Mouse (Mus musculus): ENCODE measurements around the gene Nppb.

The Nppb gene

DNA sequence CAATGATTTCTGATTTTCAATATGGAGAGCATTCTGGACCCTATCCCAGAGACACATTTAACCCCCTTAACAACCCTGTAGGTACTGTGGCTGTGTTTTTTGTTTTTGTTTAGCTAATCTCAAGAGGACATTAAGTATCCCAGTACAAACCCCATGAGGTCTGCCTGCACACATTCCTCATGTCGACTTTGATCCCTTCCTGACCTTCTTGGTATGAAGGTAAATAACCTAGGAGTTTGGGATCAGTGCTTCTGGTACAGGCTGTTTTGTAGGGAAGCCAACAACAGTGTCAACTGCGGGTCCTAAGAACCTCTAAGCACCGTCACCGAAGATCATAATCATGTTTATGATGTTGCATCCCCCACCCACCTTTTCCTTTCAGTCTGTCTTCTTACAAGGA lies 7.9 kb upstream of the Nppb start:
- no peak for DNase-seq

DNA sequence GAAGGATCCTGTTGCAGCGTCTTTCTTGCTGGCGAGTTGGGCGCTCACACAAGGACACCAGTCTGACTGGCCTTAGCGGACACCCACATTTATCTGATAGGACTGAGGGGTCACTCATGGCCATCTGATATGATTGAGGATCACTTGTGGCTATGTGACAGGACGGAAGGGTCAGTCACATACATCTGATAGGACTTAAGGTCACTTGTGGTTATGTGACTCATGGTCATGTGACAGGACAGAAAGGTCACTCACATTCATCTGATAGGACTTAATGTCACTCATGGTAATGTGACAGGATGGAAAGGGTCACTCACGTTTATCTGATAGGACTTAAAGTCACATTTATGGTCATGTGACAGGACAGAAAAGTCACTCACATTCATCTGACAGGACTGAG lies 7.2 kb upstream of the Nppb start:
- no peak for DNase-seq

DNA sequence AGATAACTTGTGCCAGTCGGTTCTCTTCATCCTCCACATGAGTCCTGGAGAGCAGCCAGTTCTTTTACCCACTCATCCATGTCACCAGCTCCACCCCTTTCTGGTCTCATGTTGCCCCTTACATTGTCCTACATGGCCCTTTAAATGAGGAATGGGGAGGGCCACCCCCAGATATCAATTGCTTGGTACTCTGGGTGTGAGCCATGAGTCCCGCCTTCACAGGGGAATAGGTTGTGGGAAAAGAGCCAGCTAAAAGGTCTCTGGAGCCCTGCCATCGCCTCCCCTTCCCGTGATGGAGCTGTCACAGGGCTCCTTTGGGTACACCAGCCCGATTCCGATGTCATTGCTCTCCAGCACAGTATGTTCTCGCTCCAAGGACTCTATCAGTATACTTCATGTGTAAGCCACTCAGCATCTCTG lies 6.1 kb upstream of the Nppb start:
- peak; percentile 60 to 70 for DNase-seq

DNA sequence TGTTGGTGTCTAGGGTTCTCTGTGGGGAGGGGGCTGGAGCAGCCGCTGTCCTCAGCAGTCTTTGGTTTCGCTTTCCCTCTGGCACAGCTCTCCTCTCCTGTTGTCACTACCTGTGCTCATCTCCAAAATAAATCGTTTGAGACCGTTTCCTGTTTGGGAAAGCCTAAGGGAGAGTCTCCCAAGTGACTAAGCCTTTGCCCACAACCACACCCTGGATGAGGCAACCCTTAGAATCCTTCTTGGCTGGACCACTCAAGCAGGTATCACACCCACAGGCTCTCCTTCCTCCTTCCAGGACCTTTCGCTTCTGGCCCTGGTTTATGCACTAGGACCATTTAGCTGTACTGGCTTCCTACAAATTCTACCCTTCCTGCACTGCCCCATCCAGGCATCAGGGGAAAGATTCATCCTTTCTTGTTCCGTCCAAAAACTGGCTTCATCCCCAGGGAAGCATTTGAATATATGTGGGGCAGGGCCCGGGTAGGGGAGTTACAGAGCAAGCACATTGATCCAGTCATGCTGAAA lies 8.0 kb downstream of the Nppb start:
- no peak for DNase-seq

DNA sequence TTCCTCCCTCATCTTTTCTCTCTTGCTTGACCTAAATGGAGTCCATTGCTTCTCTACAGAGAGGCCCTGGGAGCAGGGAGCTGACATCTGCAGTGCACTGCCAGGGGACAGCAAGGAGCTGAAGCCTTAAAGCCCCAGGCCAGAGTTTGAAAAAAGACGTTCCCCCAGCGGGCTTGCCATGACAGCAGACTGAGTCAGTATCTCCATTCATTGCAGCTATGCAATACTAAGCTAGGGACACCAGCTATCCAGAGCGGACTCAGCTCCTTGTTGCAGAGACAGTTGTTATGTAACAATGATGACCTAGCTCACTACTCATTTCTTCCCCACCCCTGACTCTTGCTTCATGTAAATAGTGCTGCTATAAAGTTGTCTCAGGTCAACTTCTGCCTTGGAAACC lies 9.7 kb downstream of the Nppb start:
- DNase-seq = no peak

DNA sequence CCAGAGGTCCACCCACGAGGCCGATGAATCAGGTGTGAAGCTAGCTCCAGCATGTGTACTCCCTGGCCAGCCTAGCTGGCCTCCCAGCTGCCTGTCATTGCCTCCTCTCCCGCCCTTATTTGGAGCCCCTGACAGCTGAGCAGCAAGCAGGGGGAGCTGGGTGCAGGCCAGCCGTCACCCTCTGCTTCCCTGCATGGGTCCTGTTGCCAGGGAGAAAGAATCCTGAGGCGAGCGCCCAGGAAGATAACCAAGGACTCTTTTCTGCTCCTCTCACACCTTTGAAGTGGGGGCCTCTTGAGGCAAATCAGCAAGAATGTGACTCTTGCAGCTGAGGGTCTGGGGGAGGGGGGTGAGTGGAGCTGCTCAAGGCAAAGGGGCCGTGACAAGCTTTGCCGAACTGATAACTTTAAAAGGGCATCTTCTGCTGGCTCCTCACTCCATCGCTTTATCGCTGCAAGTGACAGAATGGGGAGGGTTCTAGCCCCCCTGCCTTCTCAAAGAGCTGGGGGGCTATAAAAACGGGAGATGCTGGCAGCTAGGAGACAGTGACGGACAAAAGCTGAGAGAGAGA lies 14.7 kb downstream of the Nppb start, which contains the start of gene Nppa:
Gene Nppa, plus strand, starts transcription at position 521 of the 571 bp plus-strand sequence.
- peak; percentile 42 to 52 for DNase-seq

DNA sequence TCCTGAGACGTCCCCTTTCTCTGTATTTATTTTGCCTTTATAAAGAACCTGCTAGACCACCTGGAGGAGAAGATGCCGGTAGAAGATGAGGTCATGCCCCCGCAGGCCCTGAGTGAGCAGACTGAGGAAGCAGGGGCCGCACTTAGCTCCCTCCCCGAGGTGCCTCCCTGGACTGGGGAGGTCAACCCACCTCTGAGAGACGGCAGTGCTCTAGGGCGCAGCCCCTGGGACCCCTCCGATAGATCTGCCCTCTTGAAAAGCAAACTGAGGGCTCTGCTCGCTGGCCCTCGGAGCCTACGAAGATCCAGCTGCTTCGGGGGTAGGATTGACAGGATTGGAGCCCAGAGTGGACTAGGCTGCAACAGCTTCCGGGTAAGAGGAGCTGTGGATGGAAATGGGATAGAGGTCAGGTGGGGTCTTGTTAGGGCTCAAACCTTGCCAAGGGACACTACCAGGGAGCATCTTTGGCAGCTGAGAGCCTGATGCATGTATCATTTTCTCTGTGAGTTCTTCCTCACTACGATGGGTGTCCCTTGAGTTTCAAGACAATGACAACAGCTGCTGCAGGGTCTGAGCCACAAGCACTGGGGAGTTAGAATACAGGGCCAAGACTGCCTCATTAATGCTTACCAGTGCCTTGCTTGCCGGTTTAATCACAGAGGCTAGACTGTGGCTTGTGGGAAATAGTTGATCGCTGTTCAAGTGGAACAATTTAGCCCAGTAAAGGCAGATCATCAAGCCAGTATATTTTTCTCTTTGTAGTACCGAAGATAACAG lies 15.6 kb downstream of the Nppb start:
- no peak for DNase-seq

DNA sequence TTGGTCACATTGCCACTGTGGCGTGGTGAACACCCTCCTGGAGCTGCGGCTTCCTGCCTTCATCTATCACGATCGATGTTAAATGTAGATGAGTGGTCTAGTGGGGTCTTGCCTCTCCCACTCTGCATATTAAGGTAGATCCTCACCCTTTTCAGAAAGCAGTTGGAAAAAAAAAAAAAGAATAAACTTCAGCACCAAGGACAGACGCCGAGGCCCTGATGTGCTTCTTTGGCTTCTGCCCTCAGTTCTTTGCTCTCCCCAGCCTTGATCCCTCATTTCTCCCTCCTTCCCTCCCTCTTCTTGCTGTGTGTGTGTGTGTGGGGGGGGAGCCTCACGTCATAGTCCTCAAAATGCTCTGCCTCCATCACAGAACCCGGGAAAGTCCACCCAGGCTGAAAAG lies 16.3 kb downstream of the Nppb start:
- DNase-seq = no peak

DNA sequence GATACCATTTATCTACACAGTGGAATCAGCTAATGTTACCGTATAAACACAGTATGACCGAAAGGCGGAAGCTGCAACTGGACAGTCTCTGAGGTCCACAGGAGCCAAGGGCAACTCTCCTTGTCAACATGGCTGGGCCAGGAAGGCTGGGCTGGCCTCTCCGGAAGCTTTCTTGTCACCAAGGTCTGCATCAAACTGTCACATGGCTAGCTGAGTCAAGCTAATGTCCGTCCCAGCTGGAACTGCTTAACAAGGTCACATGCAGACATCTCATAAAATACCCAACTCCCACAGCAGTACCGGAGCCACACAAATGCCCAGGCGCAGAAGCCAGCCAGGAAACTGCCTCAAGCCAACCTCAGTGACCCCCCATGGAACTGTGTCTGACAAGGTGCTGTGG lies 18.8 kb downstream of the Nppb start:
- no peak for DNase-seq

DNA sequence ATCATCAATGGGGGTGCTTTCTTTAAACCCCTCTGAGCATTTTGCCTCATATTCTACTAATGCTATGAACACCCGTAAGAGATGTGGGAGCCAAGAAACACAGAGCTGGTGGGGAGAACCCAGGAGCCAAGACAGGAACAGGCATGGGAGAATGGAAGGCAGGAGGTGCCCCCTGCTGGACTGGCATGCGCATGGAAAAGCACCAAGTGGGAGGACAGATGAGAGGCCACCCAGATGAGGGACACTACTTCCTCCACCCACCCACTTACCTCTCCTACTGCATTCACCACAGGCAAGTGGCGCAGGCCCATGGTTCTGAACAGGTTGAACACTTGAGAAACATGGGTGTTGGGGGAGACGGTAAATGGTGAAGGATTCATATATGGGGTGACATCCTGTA lies 22.8 kb downstream of the Nppb start:
- DNase-seq = peak; percentile 65 to 67

DNA sequence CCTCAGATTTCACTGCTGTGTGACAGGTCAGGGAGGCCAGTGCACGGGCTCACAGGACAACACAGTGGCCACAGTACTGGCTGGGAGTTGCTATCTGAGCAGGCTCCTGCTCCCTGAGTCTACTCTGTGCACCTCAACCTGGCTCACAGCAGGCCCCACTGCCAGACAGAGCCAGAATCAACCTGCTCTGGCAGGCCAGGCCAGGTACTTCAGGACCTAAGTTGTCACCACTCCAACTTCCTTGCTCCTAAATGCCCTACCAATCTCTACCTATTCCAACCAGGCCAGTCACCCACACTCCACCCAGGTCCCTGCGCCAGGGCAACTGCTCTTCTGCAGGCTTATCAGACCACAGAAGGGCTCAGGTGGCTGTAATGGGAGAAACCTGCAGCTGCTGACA lies 24.1 kb downstream of the Nppb start:
- DNase-seq = no peak

DNA sequence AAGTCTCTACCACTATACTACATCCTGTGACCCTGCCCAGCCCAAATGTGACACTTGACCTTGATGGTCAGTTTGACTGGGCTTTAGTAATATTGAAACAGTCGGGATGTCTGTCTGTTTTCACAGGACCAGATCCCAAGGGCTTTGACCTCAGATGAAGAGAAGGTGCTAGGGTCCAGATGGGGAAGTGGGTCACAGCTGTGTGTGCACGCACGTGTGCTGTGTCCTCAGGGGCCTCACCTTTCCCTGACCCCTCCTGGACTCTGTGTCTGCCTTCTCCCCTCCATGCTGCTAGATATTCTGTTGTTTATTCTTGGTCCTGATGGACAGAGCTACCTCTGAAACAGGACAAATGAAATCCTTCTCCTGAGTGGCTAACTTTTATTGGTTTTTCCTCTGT lies 25.7 kb downstream of the Nppb start:
- no peak for DNase-seq

DNA sequence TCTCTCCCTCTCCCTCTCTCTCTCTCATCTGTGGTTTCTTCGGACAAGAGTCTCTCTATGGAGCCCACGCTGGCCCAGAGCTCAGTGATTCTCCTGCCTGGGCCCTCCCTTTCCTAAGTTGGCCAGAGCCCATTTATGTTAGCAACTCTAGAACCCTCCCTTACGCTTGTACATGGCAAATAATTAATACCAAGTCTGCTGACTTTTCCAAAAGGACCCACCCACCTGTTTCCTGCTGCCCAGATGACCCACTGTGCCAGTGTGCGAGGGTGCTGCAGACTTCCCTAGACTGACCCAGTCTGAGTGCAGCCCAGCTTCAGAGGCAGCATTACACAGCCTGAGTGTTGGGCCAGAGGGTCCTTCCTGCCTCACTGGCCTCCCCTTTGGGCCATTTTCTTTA lies 26.6 kb downstream of the Nppb start:
- no peak for DNase-seq

DNA sequence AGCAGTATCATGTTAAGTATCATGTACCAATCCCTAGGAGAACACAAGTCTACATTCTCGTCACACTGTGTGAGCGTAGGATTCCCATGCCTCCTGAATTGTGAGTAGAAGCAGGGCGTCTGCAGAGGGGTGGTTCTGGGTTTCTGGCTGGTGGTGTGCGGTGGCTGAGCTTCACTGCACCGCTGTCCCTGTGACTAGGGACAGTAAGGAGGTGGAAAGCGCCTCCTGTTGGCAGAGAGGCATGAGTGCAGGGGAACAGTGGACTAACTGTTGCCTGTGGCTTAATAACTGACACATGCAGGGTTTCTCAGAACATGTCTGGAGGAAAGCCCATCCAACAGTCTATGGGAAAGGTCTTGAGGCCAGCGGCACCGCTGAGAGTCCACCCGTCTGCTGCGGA lies 29.8 kb downstream of the Nppb start:
- peak; percentile 34 to 53 for DNase-seq

DNA sequence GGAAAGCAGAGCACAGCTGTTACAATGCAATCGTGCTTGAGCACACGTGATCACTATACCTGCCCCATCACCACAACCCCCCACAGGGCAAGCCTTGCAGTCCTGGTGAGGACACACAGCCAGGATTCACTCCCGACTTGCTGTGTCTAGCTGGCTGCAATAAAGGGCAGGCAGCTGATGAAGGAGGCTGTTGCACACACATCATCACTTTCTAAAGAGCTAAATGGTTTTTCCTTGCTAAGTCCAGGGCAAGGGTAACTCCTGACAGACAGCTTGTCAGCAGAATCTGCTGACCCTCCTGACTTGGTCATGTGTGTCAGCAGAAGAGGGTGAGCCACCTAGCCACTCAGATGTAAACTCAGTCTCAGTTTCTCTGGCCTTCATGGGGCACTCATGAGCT lies 31.4 kb downstream of the Nppb start:
- no peak for DNase-seq

DNA sequence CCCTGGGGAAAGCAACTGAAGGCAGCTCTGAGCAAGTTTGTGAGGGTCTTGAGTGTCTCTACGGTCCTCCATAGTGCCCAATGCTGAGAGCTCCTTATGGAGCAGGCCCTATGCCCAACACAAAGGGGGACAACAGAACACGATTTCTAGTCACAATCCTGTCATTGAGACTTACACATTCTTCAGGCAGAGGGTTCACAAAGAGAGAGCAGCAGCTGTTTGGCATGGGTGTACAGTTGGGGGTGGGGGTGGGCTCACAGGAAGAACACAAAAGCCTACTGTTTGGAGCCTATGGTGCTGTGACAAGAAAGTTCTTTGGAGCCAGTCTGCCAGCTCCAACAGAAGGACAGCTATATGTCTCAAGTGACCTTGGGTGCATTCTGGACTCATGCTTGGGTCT lies 32.8 kb downstream of the Nppb start:
- DNase-seq = no peak

DNA sequence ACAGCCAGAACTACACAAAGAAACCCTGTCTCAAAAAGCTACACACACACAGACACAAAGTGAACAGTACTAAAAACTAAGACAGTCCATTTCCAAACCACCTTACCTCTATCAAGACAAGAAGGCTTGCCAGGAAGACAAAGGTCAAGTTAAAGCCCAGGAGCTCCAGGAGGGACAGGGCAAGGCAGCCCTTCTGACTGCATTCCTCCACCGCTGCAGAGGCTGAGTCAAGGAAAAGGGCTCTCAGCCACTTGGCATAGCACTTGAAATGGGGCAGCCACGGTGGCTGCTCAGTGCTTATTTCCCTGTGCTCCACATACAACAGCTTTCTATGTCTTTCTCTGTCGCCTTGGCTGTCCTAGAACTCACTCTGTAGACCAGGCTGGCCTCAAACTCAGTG lies 38.4 kb downstream of the Nppb start:
- DNase-seq = no peak

DNA sequence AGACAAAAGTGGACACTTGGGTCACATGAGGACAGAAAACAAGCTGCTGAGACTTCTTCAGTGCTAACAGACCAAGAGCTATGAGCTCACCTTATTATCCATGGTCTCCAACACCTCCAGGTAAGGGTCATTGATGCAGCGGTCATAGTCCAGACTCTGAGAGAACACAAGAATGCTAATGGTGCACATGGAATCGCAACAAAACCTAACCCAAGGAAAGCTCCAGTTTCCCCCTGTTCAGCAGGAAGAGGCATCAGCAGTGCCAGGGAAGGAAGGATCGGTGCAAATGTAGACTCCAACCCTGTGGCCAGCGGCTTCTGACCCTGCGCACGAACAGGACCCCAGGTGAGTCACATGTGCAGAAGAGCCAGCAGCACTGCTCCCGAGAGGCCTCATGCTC lies 43.7 kb downstream of the Nppb start:
- DNase-seq = no peak

DNA sequence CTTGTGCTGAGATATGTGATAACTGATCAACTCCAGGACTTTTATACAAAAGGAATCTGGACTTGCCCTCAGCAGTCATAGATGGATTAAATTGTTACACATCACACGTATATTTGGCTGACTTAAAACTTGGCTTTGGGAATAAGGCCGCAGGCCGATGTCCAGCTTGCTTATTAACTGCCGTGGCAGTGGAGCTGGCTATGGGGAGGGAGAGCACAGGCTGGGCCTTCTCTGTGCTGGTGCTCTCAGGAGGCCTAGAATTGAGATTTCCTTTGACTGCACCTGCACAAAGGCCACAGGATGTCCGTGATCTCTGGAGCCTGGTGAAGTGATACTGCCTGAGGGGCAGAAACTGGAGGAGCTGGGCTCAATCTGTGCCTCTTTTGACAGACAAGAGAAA lies 44.9 kb downstream of the Nppb start:
- no peak for DNase-seq

DNA sequence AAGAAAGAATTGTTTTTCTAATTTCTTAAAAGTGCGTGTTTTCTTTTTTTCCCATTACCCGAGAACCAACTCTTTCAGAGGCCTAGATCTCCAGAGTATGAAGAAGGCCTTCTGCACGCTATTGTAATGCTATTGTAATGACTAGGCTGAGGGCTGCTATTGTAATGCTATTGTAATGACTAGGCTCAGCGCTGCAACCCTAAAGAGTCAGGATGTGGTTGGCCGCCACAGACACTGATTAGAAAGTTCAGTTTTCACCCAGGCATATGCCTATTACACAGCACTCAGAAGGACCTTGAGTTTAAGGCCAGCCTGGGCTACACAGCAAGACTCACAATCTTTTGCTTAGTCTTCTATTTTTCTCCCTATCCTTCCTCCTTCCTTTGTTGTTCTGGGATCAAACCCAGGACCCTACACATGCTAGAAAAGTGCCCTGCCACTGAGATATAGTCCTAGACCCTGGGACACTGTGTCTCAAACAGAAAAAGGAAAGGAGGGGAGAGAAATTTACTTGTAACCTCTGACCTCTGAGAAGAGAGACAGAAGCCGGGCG lies 48.3 kb downstream of the Nppb start:
- DNase-seq = no peak

DNA sequence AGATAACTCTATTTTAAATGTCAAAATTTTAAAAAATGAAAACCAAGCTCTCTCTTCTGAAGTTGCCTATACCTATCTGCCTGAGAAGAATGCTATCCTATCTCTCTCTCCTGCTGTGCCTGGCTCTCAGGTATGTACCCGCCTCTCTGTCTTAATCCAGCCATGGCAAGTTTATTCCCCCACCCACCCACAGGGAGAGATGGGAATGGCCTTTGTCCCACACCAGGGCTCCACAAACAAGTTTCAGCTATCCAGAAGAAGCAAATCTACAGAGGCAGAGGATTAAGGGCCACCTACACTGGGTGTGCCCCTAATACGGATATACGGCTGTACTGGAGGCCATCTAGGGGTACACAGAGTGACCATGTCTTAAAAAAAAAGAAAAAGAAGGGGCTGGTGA lies 49.9 kb downstream of the Nppb start:
- DNase-seq = no peak

Measured in cerebellum, postnatal 10 days (tissue).